Mouse (Mus musculus) left cerebral cortex, postnatal 25 days (tissue): ENCODE results near the gene March10. TPM values are rescaled to one million over a fixed set of nuclear protein-coding genes. Genes with fewer than 3 reads are reported as not detected.

Experiments used
- DNase-seq, 2 experiments: peaks; one replicate each; pipeline ENCODE4 v3.0.0; 2022; ENCODE audit warnings: low spot score in 2 of 2, mixed read lengths in 1 of 2
- intact Hi-C: fragments of 180-260 bp; cut with DNase I; formaldehyde crosslinking; loops from one replicate; pipeline ENCODE4 v1.15.1; 2025
- total RNA-seq, 2 experiments: library from RNA; stranded (reverse); gene quantifications; 2 replicates each; pipeline ENCODE4 v1.2.3; 2021

March10 gene
- total RNA-seq, 2 experiments from 2014 or later, result 1.7 to 2.8 TPM

DNA sequence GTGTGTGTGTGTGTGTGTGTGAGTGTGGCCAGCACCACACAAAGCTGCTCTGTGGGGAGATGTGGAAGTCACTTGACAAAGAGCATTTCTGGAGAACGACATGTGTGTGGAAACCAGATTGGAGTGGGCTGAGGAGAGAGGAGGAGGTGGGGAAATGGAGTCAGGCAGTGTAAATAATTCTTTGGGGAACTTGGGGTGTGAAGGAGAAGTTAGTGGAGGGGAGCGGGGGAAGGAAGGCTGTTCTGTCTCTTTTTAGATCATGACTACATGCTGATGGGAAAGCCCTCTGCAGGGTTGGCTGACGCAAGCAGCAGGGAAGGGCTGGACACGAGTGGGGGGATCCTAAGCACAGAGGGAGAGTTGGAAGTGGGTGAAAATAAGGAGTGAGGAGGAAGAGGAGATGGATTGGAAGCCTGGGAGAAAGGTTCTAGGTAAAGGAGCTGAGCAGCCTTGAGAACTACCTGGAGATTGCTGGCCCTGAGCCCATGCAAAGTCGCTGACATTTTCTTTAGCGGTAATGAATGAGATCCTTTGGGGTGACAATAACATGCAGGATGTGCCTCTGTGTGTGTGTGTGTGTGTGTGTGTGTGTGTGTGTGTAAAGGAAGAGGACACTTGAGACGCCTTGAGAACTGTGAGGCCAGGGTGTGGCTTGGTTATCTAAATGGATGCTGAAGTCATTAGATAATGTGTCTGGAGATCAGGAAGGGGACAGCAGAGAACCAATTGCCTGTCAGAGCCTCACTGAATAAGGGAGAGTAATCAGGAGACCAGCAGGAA lies 35.7 kb downstream of the March10 start:
- DNase-seq, result peak; percentile 75 to 97
- intact Hi-C loops, result loop anchor here (1.0 to 5.0 kb wide), 5 partner anchors 36 to 171 kb away; no protein-coding TSS in a partner anchor

DNA sequence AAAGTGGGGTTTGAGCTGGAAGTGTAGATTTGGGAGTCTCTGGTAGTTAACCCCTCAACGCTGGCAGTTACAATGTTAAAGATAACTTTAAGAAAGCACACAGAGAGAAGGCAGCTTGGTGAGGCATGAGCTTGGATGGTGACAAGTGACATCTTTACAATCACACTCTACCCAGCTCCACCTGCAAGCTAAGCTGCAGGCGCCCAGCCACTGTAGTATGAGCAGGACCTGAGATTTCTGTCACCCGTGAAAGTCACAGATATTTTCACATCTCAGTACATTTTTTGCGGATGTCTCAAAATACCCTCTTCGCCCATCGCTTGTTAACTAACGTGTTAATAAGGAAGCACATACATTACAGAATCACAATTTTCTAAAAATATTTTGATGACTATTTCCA lies 36.6 kb downstream of the March10 start:
- intact Hi-C loops, result loop anchor here (1.0 to 5.0 kb wide), 5 partner anchors 35 to 172 kb away; no protein-coding TSS in a partner anchor
- peak; percentile 34 to 76 for DNase-seq

DNA sequence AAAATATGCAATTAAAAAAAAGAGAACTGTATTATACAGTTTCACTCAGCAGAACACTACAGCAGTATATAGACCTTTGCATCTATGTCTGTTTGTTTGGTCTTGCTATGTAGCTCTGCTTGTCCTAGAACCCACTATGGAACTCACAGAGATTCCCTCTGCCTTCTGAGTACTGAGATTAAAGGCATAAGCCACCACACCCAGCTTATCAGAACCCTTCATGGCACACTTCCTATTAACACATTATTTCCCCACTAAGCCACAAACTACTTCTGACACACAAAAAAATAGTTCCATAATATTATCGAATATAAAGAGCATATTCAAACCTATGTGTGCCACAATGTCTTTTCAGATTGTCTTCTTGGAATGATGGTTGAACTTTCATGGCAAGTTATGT lies 42.5 kb downstream of the March10 start:
- intact Hi-C loops, result no loop called here
- DNase-seq, result no peak

DNA sequence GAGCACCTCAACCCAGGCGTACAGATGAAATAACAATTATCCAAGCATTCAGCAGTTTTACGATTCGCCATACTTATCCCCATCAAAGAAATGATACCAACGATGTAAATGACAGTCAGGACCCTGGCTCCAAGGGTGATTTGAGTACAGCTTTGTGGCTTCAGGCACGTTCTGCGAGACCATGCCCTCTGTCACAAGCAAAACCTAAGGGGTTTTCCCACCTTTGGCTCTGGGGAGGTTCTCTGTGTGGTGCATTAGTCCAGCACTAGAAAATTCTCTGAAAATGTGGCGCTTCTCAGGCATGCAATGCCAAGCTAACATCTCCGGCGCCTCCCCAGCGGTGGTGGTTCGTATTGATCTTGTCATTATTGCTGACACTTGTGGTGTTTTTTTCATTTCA lies 47.1 kb downstream of the March10 start:
- DNase-seq, result no peak
- intact Hi-C loops, result no loop called here

DNA sequence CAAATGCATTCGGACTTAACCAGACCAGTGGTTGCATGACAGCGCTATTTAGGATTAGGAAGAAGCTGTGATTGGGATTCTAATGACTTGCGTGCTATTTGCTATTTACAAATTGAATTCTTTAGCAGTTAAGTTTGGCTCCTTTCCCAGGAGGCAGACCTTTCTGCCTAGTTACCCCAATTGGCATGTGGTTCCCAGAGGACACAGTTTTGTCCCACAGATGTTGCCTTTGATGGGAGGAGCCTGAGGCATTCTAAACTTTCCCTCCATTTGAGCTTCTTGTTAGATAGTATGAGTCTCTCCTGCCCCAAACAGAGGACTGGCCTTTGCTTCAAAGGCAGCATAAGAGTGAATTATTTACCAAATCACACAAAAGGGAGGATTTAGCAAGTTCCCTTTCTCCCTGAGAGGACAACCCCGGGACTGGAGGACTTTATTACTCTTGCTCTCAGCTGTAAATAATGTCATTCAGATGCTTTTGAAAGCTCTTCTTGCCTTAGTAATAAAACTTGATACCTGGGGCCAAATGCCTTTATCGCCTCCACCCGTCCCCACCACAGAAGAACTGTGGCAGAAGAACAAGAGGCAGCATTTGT lies 48.6 kb downstream of the March10 start:
- intact Hi-C loops, result no loop called here

DNA sequence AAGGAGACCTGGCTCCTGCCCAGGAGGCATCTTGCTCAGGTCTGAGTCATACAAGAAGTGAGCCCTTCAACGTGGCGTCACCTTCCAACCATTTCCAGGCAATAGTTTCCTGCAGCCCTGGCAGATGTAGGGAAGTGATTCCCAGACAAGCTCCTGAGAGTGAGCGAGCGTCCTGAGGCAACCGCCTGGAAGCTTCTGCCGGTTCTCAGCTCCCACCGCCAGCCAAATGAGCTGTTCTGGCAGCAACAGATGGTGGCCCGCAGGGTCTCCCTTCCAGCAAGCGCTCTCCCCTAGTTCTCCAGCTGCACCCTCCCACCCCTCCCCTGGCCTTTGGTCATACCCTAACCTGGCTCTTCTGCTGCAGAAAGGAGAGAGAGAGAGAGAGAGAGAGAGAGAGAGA lies 54.2 kb downstream of the March10 start:
- intact Hi-C loops, result no loop called here
- no peak for DNase-seq

More for the DNA sequence above, 48.6 kb downstream of the March10 start:
- DNase-seq, result no peak

DNA sequence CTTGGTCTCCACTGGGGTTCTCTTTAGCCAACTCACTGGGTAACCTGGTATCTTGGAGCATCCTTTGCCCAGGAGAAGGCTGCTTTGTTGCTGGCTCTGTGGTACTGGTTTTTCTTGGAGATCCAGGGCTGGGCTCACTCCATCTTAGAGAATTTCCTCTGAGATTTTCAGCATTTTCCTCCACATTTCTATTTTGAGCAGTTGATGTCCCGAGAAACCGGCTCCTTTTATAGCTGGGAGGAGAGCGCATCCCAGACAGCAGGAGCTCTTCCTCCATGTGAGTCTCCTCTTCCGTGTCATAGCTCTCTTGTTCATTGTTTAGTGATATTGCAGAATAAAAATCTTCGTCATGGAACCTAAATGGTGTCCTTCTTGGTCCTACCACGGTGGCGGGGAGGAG lies 66.2 kb downstream of the March10 start:
- peak in 1 of 2 experiments; percentile 71 for DNase-seq
- intact Hi-C loops, result no loop called here

DNA sequence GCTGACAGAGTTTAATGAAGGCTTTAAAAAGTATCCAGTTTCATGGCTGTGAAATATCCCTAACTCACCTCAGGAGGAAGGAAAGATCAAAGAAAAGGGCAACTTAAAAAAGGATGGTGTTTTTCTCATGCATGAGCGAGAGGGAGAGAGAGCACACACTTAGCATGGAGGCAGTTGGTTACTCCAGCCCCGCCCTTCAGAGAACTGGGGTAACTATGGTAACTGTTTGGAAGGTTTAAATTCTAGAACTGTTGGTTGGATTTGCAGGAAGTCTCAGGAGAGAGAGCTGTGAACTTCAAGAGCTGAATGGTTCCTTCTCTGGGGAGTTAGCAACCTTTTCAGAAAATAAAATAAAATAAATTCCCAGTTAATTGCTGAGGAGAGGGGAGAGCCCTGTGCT lies 67.9 kb downstream of the March10 start:
- DNase-seq, result peak; percentile 55 to 85
- intact Hi-C loops, result no loop called here

DNA sequence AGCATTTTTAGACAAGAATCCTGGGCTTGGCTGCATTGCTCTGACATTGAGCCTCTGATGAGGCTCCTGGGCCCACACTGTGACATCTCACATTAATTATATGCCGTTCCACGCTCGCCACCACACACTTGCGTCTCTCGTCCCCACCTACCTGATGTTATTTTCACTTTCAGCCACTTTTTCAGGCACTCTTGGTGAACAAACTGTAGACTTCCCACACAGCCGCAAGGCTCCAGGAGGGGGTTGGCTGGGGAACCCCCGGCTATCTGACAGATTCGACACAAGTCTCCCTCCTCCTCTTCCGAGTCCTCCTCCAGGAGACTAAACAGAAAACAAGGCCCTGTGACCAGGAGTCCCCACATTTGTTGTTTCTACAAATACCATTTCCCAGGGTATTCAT lies 71.3 kb downstream of the March10 start:
- intact Hi-C loops, result loop anchor here (1.0 kb wide), 1 partner anchor 35 kb away; no protein-coding TSS in a partner anchor
- peak; percentile 56 to 93 for DNase-seq

DNA sequence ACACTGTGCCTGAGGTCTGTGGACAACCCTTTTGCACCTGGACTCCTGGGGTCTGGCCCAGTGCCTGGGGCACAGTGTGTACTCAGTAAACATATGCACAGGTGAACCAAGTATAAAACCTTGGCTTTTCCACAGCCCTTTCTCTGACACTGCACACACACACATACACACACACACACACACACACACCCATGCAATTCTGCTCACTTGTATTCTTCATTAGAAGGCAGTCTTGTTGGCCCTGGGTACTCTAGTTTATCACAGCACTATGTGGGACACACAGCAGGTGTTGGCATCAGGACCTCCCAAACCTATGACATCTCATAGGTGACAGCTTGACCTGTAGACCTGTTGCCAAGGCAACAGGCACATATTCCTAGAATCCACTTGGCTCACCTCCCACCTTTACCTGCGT lies 80.7 kb downstream of the March10 start:
- intact Hi-C loops, result no loop called here
- DNase-seq, result no peak

DNA sequence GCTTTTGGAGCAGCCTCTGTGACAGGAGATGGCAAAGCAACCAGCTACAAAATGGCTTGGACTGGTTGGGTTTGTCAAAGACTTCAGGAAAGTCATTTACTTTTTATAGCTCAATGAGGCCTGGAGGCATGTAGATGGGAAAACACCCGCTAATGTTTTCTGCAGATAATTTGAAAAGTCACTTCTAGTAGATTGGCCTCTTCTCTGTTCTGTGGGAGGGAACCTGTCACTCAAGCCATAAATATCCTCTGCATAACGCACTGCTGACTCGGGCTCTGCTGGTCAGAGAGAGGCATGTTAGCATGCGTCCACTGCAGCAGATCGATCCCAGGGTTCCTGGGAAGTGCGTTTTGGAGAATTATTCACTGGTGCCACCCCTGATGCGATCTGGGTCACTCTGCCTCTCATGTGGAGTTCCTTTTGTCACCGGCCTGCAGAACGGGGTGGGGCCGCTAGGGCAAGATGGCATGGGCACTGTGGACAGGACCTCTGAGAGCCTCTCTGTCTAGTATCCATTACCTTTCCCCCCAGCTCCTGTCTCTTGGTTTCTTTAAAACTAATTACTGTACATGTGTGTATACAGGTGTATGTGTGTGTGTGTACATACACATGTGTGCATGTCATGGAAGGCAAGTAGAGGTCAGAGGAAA lies 81.9 kb downstream of the March10 start:
- intact Hi-C loops, result no loop called here
- no peak for DNase-seq

DNA sequence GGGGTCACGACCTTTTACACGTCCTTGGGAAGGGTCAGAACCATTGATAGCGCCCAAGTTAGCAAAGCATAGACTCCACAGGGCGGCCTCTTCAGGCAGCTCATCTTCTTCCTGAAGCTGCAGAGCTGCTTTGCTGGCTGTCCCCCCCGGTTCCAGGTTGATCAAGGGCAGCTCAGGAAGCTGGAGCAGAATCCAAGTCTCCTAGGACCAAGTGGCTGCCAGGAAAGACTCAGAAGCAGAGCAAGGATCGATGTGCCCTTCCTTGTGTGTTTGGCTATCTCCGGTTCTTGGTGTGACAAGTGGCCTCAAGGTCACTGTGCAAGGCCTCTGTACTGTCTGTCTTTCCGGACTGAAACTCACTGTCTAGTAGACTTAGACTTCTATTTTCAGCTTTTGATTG lies 82.7 kb downstream of the March10 start:
- no peak for DNase-seq
- intact Hi-C loops, result no loop called here

DNA sequence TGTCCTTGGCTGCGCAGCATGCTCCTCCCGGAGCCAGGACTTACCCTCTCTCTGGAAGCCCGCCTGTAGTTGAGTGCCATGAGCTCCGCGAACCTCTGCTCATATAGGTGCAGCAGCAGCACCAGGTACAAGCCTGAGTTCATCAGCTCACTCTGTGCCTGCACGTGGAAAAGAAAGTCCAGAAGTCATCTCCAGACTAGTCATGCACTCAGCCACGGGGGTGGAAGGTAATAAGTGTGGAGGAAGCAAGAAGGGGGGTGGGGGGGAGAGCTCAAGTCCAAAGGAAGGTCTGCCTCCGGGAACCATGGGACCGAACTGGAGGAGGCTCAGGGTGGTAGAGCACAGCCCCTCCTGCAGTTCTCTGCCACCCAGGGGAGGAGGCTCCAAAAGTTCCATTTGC lies 84.7 kb downstream of the March10 start:
- DNase-seq, result no peak
- intact Hi-C loops, result no loop called here

DNA sequence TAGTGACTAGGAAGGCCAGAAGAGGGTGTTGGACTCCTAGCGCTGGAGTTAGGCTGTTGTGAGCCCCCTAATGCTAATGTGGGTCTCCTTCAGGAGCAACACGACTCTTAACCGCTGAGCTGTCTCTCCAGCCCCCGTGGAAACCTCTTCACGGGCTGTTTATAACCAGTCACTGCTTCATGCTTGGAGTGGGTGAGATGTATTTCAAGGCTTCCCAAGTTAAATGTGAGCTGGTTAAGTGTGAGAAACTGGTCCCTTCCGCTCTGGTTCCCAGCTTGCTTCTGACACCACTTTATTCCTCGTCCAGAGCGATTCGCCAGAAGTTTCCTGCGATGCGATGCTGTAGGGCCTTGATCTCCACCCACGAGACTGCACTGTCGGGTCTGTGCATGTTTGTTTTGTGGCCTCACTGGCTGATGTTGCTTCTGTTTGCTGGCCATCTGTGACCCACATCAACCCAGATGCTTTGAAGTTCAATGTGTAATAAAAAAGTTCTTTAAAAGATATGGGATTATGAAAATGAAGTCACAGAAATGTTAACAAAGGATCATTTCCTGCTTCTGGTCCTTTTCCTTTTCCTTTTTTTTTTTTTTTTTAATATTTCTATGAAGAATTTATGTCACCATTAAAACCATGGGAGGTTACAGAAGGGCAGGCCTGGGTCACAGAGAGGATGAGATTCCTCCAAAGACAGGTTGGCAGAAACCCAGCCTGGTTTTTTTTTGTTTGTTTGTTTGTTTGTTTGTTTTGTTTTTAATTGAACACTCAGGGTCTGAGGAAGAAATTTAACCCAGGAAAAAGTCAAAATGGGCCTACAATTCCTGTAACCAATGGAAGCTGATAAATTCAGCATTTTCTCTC lies 86.8 kb downstream of the March10 start:
- intact Hi-C loops, result loop anchor here (1.0 to 5.0 kb wide), 2 partner anchors 51 to 128 kb away; no protein-coding TSS in a partner anchor
- peak in 1 of 2 experiments; percentile 73 for DNase-seq

DNA sequence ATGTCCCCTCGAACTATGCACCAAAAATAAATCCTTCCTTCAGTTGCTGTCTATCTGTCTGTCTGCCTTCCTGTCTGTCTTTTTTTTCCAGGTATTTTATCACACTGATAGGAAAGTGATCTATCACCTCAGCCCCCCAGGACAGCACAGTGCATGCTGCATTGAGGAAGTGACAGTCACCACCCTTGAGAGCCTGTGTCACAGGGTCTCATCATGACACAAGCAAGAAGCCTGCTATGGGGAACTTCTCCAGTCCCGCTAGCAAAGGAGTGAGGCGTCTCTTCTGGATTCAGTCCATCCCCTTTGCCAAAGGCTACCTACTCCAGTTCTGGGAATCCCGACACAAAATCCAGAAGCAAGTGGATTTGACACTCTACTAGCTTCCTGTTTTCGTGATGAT lies 87.7 kb downstream of the March10 start:
- DNase-seq, result no peak
- intact Hi-C loops, result loop anchor here (1.0 to 5.0 kb wide), 2 partner anchors 51 to 128 kb away; no protein-coding TSS in a partner anchor

DNA sequence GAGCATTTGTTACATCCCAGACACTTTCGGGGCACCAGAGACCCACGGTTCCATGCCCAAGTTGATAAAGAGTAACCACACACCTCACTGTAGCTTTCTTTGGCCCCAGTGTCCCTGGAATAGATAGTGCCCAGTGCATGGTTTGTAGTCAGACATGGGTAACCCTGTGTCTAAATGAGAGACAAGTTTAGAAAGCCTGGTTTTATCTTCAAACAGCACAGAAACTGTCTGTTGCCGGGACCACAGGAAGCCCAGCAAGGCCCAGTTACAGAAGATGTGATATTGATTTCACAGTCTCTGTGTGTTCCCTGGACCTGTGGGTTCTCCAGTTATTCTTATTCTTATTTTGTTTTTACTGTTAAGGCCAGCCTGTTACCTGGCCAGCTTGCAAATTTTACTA lies 89.4 kb downstream of the March10 start:
- intact Hi-C loops, result loop anchor here (5.0 kb wide), 1 partner anchor 130 kb away; no protein-coding TSS in a partner anchor
- DNase-seq, result no peak

DNA sequence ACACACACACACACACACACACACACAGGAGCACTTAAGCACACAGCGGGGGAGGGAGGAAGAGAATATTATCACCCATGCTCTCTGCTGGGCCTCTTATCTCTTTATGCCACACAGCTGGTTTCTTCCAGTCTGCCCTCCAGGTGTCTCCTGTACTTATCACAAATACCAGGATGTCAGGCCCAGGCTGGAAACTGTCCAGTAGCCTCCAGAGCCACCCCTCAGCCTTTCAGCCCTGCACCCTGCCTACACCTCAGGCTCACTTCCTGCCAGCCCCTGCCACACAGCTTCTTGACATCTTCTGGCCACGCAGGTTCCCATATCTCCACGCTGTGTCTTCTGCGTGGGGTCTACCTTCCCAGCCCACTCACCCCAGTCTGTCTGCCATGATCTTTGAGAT lies 90.5 kb downstream of the March10 start:
- intact Hi-C loops, result loop anchor here (5.0 kb wide), 1 partner anchor 131 kb away; no protein-coding TSS in a partner anchor
- no peak for DNase-seq

DNA sequence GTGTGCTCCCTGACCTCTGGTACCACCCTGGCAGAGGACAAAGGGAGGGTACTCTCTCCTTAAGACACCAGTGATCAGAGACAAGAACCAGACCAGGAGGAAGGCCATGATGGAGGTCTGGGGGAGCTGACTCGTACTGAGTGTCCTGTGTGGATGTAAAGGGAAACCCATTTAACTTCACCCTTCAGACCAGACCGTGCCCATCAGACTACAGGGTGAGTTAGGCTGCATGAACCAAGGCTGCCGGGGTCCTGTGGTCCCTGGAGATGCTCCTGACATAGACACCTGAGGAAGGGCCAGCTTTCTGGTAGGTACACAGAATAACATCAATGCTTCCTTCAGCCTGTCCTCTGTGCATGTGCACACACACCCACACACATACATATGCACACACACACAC lies 90.9 kb downstream of the March10 start:
- no peak for DNase-seq
- intact Hi-C loops, result loop anchor here (5.0 kb wide), 1 partner anchor 132 kb away; no protein-coding TSS in a partner anchor

DNA sequence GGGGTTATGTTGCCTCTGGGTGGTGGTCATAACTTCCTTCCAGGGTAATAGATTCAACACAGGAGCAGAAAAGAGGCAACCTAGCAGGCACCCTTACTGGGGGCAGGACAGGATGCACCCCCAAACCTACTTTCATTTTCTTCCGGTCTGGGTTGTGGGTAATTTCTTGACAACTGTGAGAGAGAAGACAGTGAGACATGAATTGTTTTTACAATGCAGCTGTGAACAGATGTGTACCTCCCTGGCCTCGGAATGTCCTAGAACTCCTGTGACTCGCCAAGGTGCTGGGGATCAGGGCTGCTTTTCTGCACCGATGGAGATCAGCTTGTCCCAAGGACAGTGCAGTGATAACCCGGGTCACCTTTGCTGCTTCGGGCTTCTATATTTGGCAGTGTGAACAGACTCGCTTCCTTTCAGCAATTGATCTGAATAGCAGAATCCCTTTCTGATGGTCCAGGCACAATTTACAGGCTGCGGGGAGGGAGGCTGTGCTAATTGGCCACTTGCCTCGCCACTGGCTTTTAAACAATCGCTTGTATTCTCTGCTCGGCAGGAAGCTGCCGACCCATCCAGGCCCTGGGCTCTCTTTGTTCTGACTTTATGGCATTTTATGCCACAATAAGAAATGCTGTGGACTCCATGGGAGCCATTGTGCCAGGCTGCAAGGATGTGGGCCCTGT lies 92.0 kb downstream of the March10 start:
- intact Hi-C loops, result loop anchor here (5.0 kb wide), 3 partner anchors 133 to 548 kb away; no protein-coding TSS in a partner anchor
- peak in 1 of 2 experiments; percentile 37 for DNase-seq
